Mouse (Mus musculus): ENCODE results near the gene Sult6b1. TPM values are rescaled to one million over a fixed set of nuclear protein-coding genes. Genes with fewer than 3 reads are reported as not detected.

The Sult6b1 gene
- 0.16 and 0.17 TPM in 2 replicates for polyA plus RNA-seq (2015; fragmentation: Nextera tagmentation; extraction: Ambion mirVana)

DNA sequence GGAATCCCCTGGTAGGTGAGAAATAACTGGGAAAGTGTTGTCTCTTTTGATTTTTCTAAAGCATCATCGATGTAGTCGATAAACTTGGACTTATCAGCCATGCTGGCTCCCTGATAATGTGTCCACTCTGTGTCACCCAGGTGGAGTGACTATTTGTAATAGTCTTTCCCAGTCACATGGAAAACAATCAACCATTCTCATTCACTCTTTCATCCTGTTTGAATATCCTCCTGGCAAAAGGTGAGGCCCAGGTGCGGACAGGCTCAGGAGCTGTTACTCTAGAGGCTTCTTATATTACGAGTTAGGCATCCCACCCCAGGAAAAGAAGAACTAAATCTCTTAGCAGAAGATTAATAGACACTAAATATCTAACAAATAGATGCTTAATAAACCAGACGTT is at the start of gene Sult6b1:
Gene Sult6b1, minus strand, starts transcription at position 101 of the 400 bp plus-strand sequence.
- no peak for ATAC-seq (replicated peaks; ENCODE audit: extremely low read depth, insufficient read depth, low FRiP score)
- H3K27me3 ChIP-seq (ENCODE audit: control insufficient read depth, insufficient read depth, low read length): no peaks in the 10 kb centered on the region
- H3K4me1 ChIP-seq (ENCODE audit: control insufficient read depth, insufficient read depth, low read length): no peaks in the 10 kb centered on the region
- no peak within 1 kb of the TSS for H3K9ac ChIP-seq (ENCODE audit: low read length)
- H3K27ac ChIP-seq (ENCODE audit: low read length): no peak within 1 kb of the TSS
- no peaks in the 10 kb centered on the region for H3K36me3 ChIP-seq (ENCODE audit: control insufficient read depth, insufficient read depth)
- no peak within 1 kb of the TSS for H3K4me3 ChIP-seq (ENCODE audit: low read length)
- 80% methylated on average over 5 of the region's 5 CpGs for WGBS
- H3K4me2 ChIP-seq (ENCODE audit: low read depth, low read length): no peak within 1 kb of the TSS
- no peaks in the 10 kb centered on the region for H3K9me3 ChIP-seq (replicated peaks; ENCODE audit: control insufficient read depth, low read length)

DNA sequence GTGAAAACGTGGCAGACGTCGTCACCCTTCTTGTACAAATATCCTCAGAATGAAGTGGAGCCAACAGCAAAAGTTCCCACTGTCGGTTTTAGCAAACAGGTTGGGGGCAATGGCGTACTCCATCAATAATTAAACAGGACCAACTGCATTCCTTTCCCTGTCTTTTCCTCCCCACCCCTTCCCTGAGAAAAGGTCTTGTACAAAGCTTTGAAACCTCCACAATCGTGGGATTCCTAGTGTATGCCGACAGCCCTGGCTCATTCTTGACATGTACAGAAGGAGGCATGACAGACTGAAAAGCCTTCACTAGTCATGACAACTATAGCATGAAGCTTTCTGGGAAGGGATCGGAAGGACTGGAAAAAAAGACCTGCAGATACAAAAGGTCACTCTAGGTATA is 46.4 kb upstream of the Sult6b1 start:
- Histone ChIP-seq H3K27ac (ENCODE audit: low read length) (no peak overlapping the region), H3K4me2 (ENCODE audit: low read depth, low read length) (no peak overlapping the region), H3K36me3 (ENCODE audit: control insufficient read depth, insufficient read depth) (peaks cover 53% of the 10 kb centered on the region), H3K27me3 (ENCODE audit: control insufficient read depth, insufficient read depth, low read length) (no peaks in the 10 kb centered on the region), H3K4me1 (ENCODE audit: control insufficient read depth, insufficient read depth, low read length) (no peaks in the 10 kb centered on the region), H3K9ac (ENCODE audit: low read length) (no peak overlapping the region), H3K9me3 (replicated peaks; ENCODE audit: control insufficient read depth, low read length) (no peaks in the 10 kb centered on the region), H3K4me3 (ENCODE audit: low read length) (no peak overlapping the region)
- ATAC-seq (replicated peaks; ENCODE audit: extremely low read depth, insufficient read depth, low FRiP score): no peak
- WGBS: 83% methylated on average over 8 of the region's 8 CpGs

DNA sequence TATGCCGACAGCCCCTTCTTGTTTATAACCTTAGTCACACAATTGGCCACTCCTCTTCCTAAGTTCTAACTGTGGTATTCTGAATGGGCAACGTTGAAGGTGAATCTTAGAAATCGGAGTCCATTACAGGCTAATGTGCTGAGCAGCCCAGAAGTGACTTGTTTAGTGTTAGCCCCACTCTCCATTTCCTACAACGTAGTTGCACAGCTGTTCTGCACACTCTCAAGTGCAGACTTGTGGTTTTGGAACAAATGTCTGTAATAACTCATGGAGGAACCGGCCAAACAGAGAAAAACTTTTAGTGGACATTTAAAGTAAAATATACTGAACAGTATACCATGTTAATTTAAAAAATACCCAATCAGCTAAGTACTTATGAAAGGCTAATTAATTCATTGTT is 45.3 kb upstream of the Sult6b1 start:
- Histone ChIP-seq H3K4me2 (ENCODE audit: low read depth, low read length) (no peak overlapping the region), H3K4me3 (ENCODE audit: low read length) (no peak overlapping the region), H3K4me1 (ENCODE audit: control insufficient read depth, insufficient read depth, low read length) (no peaks in the 10 kb centered on the region), H3K27ac (ENCODE audit: low read length) (no peak overlapping the region), H3K36me3 (ENCODE audit: control insufficient read depth, insufficient read depth) (peaks cover 53% of the 10 kb centered on the region), H3K9me3 (replicated peaks; ENCODE audit: control insufficient read depth, low read length) (no peaks in the 10 kb centered on the region), H3K9ac (ENCODE audit: low read length) (no peak overlapping the region), H3K27me3 (ENCODE audit: control insufficient read depth, insufficient read depth, low read length) (no peaks in the 10 kb centered on the region)
- WGBS: 87% methylated on average over 5 of the region's 5 CpGs
- no peak for ATAC-seq (replicated peaks; ENCODE audit: extremely low read depth, insufficient read depth, low FRiP score)

DNA sequence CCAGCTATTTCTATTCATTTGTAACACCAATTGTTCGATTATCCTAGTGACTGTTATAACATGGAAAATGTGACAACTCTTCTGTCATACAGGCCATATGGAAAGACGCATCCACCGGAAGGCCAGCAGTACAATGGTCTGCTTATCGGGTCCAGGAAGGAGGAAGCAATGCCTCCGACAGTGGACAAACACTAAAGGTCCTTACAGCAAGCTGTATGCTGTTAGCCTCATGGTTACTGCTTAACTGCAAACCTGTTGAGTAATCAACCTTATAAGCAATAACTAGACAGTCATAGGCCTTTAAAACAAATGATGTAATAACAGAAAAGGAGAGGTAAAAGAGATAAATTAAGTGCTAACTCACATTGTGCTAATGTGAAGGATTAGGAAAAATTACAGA is 44.4 kb upstream of the Sult6b1 start:
- no peak overlapping the region for H3K27ac ChIP-seq (ENCODE audit: low read length)
- 77% methylated on average over 5 of the region's 5 CpGs for WGBS
- H3K9ac ChIP-seq (ENCODE audit: low read length): no peak overlapping the region
- H3K36me3 ChIP-seq (ENCODE audit: control insufficient read depth, insufficient read depth): peaks cover 56% of the 10 kb centered on the region
- no peak overlapping the region for H3K4me2 ChIP-seq (ENCODE audit: low read depth, low read length)
- no peak for ATAC-seq (replicated peaks; ENCODE audit: extremely low read depth, insufficient read depth, low FRiP score)
- H3K4me3 ChIP-seq (ENCODE audit: low read length): no peak overlapping the region
- H3K4me1 ChIP-seq (ENCODE audit: control insufficient read depth, insufficient read depth, low read length): no peaks in the 10 kb centered on the region
- no peaks in the 10 kb centered on the region for H3K9me3 ChIP-seq (replicated peaks; ENCODE audit: control insufficient read depth, low read length)
- H3K27me3 ChIP-seq (ENCODE audit: control insufficient read depth, insufficient read depth, low read length): no peaks in the 10 kb centered on the region

DNA sequence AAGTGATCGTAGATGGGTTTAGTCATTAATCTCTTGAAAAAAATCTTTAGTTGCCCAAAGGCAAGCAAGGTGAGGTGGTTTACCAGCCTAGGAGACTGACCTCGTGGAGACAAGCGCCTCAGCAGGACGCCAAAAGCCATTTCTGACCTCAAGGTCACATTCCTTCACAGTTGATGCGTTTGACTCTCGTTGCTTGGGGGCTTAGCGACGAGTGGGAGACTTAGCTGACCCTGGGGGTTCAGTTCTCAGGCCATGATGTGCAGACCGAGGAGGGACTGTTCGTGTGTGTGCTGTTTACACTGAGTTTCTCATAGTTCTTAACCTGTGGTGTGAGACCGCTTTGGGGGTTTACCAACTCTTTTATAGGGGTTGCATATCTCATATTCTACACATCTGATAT is 35.8 kb upstream of the Sult6b1 start:
- 56% methylated on average over 11 of the region's 11 CpGs for WGBS
- Histone ChIP-seq H3K4me3 (ENCODE audit: low read length) (no peak overlapping the region), H3K27me3 (ENCODE audit: control insufficient read depth, insufficient read depth, low read length) (no peaks in the 10 kb centered on the region), H3K36me3 (ENCODE audit: control insufficient read depth, insufficient read depth) (peaks cover 23% of the 10 kb centered on the region), H3K4me1 (ENCODE audit: control insufficient read depth, insufficient read depth, low read length) (peaks cover 3% of the 10 kb centered on the region; the same call in 1 of the 2 replicates), H3K9me3 (replicated peaks; ENCODE audit: control insufficient read depth, low read length) (no peaks in the 10 kb centered on the region), H3K9ac (ENCODE audit: low read length) (no peak overlapping the region), H3K27ac (ENCODE audit: low read length) (no peak overlapping the region), H3K4me2 (ENCODE audit: low read depth, low read length) (no peak overlapping the region)
- ATAC-seq (replicated peaks; ENCODE audit: extremely low read depth, insufficient read depth, low FRiP score): no peak

DNA sequence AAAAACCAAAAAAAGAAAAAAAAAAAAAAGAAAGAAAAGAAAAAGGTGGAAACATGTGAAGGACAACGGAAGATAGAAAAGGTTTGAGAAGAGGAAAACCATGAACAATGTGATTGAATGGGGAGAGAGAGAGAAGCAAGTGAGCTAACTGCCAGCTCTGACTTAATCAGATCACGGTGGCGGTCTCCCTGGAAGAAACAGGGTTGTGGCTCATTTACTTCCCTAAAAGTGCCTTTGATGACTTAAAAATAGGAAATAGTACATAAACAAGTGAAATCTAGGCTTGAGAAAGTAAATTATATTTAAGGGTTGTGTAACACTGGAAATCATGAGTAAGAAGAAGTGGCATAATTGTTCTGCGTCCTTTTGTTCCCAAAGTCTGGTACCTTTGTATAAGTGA is 32.1 kb upstream of the Sult6b1 start:
- 93% methylated on average over 4 of the region's 4 CpGs for WGBS
- ATAC-seq (replicated peaks; ENCODE audit: extremely low read depth, insufficient read depth, low FRiP score): no peak
- no peak overlapping the region for H3K4me3 ChIP-seq (ENCODE audit: low read length)
- H3K4me1 ChIP-seq (ENCODE audit: control insufficient read depth, insufficient read depth, low read length): peaks cover 11% of the 10 kb centered on the region
- peaks cover 27% of the 10 kb centered on the region for H3K36me3 ChIP-seq (ENCODE audit: control insufficient read depth, insufficient read depth)
- no peak overlapping the region for H3K27ac ChIP-seq (ENCODE audit: low read length)
- no peak overlapping the region for H3K9ac ChIP-seq (ENCODE audit: low read length)
- no peaks in the 10 kb centered on the region for H3K9me3 ChIP-seq (replicated peaks; ENCODE audit: control insufficient read depth, low read length)
- no peaks in the 10 kb centered on the region for H3K27me3 ChIP-seq (ENCODE audit: control insufficient read depth, insufficient read depth, low read length)
- H3K4me2 ChIP-seq (ENCODE audit: low read depth, low read length): no peak overlapping the region

DNA sequence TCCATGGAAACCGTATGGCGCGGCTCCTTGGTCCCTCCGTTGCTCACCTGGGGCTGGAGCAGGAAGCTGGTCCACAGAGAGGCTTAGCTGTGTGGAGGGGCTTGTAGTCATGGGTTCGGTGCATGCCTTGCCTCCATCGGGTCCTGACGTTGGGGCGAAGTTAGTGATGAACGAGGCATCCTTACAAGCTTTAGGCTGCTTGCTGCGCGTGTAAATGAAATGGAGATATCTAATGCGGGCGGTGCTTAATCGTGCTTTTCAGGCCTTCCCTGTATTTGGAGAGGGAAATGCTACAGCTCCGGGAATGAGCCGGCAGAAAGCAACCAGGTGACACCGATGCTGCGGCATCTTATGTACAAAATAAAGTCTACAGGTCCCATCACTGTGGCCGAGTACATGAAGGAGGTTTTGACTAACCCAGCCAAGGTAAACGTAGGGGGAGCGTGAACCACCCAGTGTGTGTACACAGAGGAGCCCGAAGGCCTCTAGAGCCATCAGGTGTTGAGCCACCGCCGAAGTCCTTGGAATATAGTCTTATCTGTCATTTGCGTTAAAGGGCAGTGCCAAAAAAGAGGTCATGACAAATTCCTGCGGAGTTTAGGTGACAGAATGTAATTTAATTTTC is 30.5 kb upstream of the Sult6b1 start:
- no peak for ATAC-seq (replicated peaks; ENCODE audit: extremely low read depth, insufficient read depth, low FRiP score)
- Histone ChIP-seq H3K27ac (ENCODE audit: low read length) (peak overlapping the region; percentile 7; the same call in 1 of the 2 replicates), H3K4me1 (ENCODE audit: control insufficient read depth, insufficient read depth, low read length) (peaks cover 14% of the 10 kb centered on the region), H3K27me3 (ENCODE audit: control insufficient read depth, insufficient read depth, low read length) (no peaks in the 10 kb centered on the region), H3K9ac (ENCODE audit: low read length) (peak overlapping the region; percentile 87), H3K9me3 (replicated peaks; ENCODE audit: control insufficient read depth, low read length) (no peaks in the 10 kb centered on the region), H3K4me3 (ENCODE audit: low read length) (peak overlapping the region; percentile 86), H3K4me2 (ENCODE audit: low read depth, low read length) (peak overlapping the region; percentile 80), H3K36me3 (ENCODE audit: control insufficient read depth, insufficient read depth) (peaks cover 36% of the 10 kb centered on the region)
- 7% methylated on average over 26 of the region's 26 CpGs for WGBS

DNA sequence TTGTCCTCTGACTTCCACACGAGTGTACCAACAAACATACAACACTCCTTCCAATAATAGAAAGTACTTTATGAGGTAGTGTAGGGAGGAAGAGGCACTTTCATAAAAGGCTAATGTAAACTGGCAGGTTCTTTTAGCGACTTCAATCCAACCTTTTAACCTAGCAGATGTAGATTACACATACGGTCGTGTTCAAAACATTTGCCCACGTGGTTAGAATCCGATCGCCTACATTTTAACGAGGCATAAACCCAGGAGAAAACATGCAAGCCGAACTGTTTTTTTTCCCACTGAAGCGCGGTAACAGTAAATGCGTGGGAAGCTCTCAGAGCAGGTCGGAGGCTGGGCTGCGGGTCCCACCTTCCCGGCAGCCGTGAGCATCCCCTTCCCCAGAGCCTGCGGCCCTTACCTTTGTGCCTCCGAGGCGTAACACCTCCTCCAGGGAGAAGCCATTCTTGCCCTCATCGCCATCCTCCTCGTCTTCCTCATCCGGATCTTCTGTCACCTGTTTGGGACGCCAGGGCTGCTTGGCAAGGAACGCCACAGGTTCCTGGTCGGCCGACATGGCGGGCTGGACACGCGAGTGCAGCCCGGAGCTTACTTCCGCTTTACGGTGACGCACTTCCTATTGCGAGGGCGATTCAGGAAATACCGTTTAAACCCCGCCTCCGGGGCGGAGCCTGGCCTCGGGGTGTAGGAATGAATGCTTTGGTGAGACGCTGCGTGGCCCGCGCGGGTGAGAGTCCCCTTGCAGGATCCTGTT is 29.9 kb upstream of the Sult6b1 start, which contains the start of the genes Cebpz and Ndufaf7:
Gene Cebpz, minus strand, starts transcription at position 601 of the 763 bp plus-strand sequence.
Gene Ndufaf7, plus strand, starts transcription at position 671 of the 763 bp plus-strand sequence.
- Histone ChIP-seq H3K4me2 (ENCODE audit: low read depth, low read length) (peak within 1 kb of the TSS; percentile 80), H3K36me3 (ENCODE audit: control insufficient read depth, insufficient read depth) (peaks cover 38% of the 10 kb centered on the region), H3K4me3 (ENCODE audit: low read length) (peak within 1 kb of the TSS; percentile 86), H3K27me3 (ENCODE audit: control insufficient read depth, insufficient read depth, low read length) (no peaks in the 10 kb centered on the region), H3K4me1 (ENCODE audit: control insufficient read depth, insufficient read depth, low read length) (peaks cover 14% of the 10 kb centered on the region), H3K27ac (ENCODE audit: low read length) (peak within 1 kb of the TSS; percentile 11), H3K9ac (ENCODE audit: low read length) (peak within 1 kb of the TSS; percentile 87), H3K9me3 (replicated peaks; ENCODE audit: control insufficient read depth, low read length) (no peaks in the 10 kb centered on the region)
- peak; percentile 99 for ATAC-seq (replicated peaks; ENCODE audit: extremely low read depth, insufficient read depth, low FRiP score)
- under 1% methylated on average over 45 of the region's 45 CpGs for WGBS

DNA sequence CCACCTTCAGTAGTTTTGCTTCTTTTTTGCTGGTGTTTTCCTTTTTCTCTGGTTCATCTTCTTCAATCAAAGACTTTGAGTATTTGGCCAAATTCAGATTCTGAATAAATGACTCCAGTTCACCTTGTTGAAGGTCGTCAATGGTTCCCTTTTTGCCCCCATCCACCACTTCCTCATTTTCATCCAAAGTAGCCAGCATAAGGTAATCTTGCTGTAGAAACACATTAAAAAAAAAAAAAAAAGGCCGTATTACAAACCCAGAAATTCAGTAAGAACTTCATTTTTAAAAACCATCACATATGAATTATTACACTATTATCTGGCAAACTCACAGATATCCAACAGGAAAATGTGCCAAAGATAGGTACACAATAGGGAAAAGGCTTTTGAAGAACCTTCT is 29.1 kb upstream of the Sult6b1 start:
- Histone ChIP-seq H3K27ac (ENCODE audit: low read length) (no peak overlapping the region), H3K9me3 (replicated peaks; ENCODE audit: control insufficient read depth, low read length) (no peaks in the 10 kb centered on the region), H3K4me3 (ENCODE audit: low read length) (peak overlapping the region; percentile 86), H3K4me2 (ENCODE audit: low read depth, low read length) (peak overlapping the region; percentile 73), H3K36me3 (ENCODE audit: control insufficient read depth, insufficient read depth) (peaks cover 42% of the 10 kb centered on the region), H3K9ac (ENCODE audit: low read length) (peak overlapping the region; percentile 87), H3K4me1 (ENCODE audit: control insufficient read depth, insufficient read depth, low read length) (peaks cover 14% of the 10 kb centered on the region), H3K27me3 (ENCODE audit: control insufficient read depth, insufficient read depth, low read length) (no peaks in the 10 kb centered on the region)
- WGBS: 75% methylated on average over 2 of the region's 2 CpGs
- ATAC-seq (replicated peaks; ENCODE audit: extremely low read depth, insufficient read depth, low FRiP score): no peak
